Mouse (Mus musculus) MEL-GATA-1-ER (cell line): ENCODE results near the gene Bax.
"Not testable (repeated sequence)": the region's sequence is repeated elsewhere in the genome, so short reads cannot be mapped to it uniquely, and the experiment has no call there.

ENCODE experiments used
- DNase-seq: peaks from one replicate; pipeline ENCODE4 v3.0.0-alpha.2; 2012; ENCODE audit warnings: low read depth; ENCODE audit errors: extremely low read depth

Gene Bax

GRCm38 (mm10) chr7:45482166-45482565, 15.5 kb upstream of the Bax start:
- DNase-seq, result no peak

- DNase-seq, result peak; percentile 74
These were observed 14.8 kb upstream of the Bax start, which contains the start of gene Tulp2 for GRCm38 (mm10) chr7:45481374-45481927. Gene Tulp2, plus strand, starts transcription at chr7:45481877.

- DNase-seq, result not testable (repeated sequence)
These were observed 13.6 kb upstream of the Bax start for GRCm38 (mm10) chr7:45480310-45480709.

GRCm38 (mm10) chr7:45478774-45479173, 12.1 kb upstream of the Bax start:
- no peak for DNase-seq

- DNase-seq, result no peak
These were observed 10.3 kb upstream of the Bax start for GRCm38 (mm10) chr7:45477003-45477402.

- DNase-seq, result no peak
These were observed 9.8 kb upstream of the Bax start for GRCm38 (mm10) chr7:45476453-45476852.

GRCm38 (mm10) chr7:45475291-45475969, 8.7 kb upstream of the Bax start:
- peak; percentile 81 for DNase-seq

GRCm38 (mm10) chr7:45470869-45471268, 4.2 kb upstream of the Bax start:
- peak; percentile 71 for DNase-seq

GRCm38 (mm10) chr7:45467090-45467670, 482 bp upstream of the Bax start:
- DNase-seq, result no peak

GRCm38 (mm10) chr7:45465549-45465948, 1.1 kb downstream of the Bax start:
- DNase-seq, result no peak

GRCm38 (mm10) chr7:45465112-45465511, 1.6 kb downstream of the Bax start:
- no peak for DNase-seq

GRCm38 (mm10) chr7:45463987-45464778, 2.5 kb downstream of the Bax start:
- no peak for DNase-seq

- not testable (repeated sequence) for DNase-seq
These were observed 3.8 kb downstream of the Bax start for GRCm38 (mm10) chr7:45462868-45463267.

GRCm38 (mm10) chr7:45462325-45462724, 4.4 kb downstream of the Bax start:
- no peak for DNase-seq

GRCm38 (mm10) chr7:45461781-45462180, 4.9 kb downstream of the Bax start:
- no peak for DNase-seq

GRCm38 (mm10) chr7:45461326-45461725, 5.4 kb downstream of the Bax start:
- no peak for DNase-seq

GRCm38 (mm10) chr7:45460860-45461314, 5.8 kb downstream of the Bax start:
- DNase-seq, result peak; percentile 68

GRCm38 (mm10) chr7:45460377-45460776, 6.3 kb downstream of the Bax start:
- DNase-seq, result no peak

- peak; percentile 90 for DNase-seq
These were observed 7.0 kb downstream of the Bax start, which contains the start of gene Ftl1 for GRCm38 (mm10) chr7:45459564-45460140. Gene Ftl1, minus strand, starts transcription at chr7:45459884.

- no peak for DNase-seq
These were observed 7.7 kb downstream of the Bax start for GRCm38 (mm10) chr7:45458748-45459563.
